Mouse (Mus musculus): ENCODE data around the gene A430078G23Rik. TPM values are rescaled to one million over a fixed set of nuclear protein-coding genes. Genes with fewer than 3 reads are reported as not detected.
A peak's percentile ranks its signal among the peaks of the same experiment; 100 is the strongest.
"Not testable (repeated sequence)": the region's sequence is repeated elsewhere in the genome, so short reads cannot be mapped to it uniquely, and the experiment has no call there.

The A430078G23Rik gene
- 40.1 and 40.4 TPM in 2 replicates for total RNA-seq (2017)

DNA sequence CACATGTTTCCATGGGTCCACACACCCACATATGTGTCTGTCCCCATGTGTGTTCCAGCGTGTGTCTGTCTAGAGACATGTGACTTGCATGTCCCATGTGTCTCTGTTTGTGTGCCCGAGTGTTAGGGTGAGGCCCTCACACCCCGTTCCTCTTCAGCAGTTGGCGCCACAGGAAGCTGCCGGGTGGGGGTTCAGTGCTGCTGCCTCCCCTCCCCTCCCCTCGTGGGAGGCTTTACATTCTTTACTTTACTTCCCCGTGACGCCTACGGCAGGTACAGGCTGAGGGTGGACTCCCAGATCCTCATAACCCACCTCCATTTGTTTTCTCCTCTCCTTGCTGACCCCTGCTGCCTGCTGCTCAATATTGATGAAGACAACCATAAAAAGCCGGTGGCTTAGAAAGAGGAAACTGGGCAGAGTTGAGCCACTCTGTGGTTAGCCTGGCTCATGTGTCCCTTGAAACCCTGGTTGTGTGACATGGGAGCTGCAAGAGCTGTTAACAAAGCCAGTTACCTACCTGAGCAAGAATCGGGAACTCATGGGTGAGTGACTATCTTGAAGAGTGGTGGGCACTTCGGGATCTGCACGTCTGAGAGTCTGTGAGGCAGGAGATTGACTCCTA lies at the start of gene A430078G23Rik:
A430078G23Rik (plus strand) TSS at position 227 of the 622 bp plus-strand sequence.
- ATAC-seq (replicated peaks in 1 of 2; ENCODE audit: insufficient read depth in 1 of 2, low FRiP score in 2 of 2, low TSS enrichment in 1 of 2, low read depth in 1 of 2, poor library complexity in 2 of 2, severe bottlenecking in 2 of 2) = peak; percentile 64 to 66

DNA sequence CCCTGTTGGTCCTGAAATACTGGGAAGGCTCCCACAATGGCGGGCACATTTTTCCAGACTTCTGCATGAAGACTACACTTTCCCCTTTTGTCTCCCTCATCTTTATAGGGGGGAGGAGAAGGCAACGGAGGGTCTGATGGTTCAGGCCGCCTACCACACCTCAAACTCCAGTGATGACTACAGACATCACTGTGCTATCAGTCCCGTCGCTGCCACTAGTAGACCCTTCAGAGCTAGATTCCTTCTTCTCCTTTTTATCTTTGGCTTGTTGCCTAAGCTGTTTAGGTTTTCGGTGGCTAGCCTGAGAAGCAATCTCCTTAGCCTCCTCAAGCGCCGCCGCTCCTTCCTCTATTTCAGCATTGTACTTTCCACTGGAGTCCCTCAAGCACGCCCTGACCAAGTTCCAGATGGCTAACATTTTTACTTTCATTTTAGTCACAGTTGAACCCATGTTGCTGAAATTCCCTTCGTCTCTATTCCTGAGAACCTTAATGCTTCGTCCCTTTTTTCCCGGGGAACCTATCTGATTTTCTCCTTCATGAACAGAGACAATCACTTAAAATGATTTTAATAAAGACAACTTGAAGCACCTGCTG lies 44.9 kb upstream of the A430078G23Rik start:
- ATAC-seq (replicated peaks in 1 of 2; ENCODE audit: insufficient read depth in 1 of 2, low FRiP score in 2 of 2, low TSS enrichment in 1 of 2, low read depth in 1 of 2, poor library complexity in 2 of 2, severe bottlenecking in 2 of 2) = peak; percentile 32 to 58; a peak in 1 of 4 replicates

DNA sequence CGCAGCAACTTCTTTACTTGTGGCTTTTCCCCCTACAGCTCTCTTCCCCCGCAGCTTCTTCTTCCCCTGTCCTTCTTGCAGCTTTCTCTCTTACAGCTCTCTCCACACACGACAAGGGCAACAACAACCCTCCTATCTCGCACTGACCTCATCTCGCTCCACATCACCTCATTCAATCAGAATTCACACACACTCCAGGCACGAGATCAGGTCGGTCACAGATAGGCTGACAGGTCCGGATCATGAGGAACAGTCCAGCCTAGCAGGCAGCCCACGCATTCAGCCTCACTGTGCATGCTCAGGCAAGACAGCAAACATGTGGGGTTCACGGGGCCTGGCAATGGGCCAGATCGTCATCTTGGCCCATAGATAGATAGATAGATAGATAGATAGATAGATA lies 43.6 kb upstream of the A430078G23Rik start:
- no peak for ATAC-seq (replicated peaks in 1 of 2; ENCODE audit: insufficient read depth in 1 of 2, low FRiP score in 2 of 2, low TSS enrichment in 1 of 2, low read depth in 1 of 2, poor library complexity in 2 of 2, severe bottlenecking in 2 of 2)

DNA sequence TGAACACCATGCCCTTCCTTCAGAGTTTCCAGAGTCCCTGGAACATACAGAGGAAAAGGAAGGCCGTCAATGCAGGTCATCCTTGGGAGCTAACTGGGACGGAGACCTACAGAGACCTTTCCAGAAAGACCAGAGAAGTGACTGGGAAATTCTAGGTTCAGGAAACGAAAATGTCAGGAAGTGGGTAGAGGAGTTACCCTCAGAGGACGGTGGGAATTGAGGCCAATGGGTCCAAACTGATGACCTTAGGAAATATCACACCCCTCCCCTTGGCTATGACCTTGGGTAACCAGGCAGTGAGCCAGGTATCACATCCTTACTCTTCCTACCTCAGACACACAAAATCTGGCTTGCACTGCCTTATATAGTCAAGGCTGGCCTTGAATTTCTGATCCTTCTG lies 41.7 kb upstream of the A430078G23Rik start:
- no peak for ATAC-seq (replicated peaks in 1 of 2; ENCODE audit: insufficient read depth in 1 of 2, low FRiP score in 2 of 2, low TSS enrichment in 1 of 2, low read depth in 1 of 2, poor library complexity in 2 of 2, severe bottlenecking in 2 of 2)

DNA sequence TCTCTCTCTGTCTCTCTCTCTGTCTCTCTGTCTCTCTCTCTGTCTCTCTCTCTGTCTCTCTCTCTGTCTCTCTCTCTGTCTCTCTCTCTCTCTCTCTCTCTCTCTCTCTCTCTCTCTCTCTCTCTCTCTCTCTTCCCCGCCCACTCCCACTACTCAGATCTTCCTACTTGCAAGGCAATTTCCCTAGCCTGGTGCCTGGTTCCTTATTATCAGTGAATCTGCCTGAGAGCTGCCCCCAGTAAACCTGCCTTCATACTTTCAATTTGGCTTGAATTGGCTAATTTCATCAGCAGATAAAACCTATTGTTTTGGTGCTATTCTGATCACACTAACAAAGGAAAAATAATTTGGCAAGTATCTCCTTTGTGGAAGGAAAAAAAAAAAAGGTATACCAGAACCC lies 39.8 kb upstream of the A430078G23Rik start:
- ATAC-seq (replicated peaks in 1 of 2; ENCODE audit: insufficient read depth in 1 of 2, low FRiP score in 2 of 2, low TSS enrichment in 1 of 2, low read depth in 1 of 2, poor library complexity in 2 of 2, severe bottlenecking in 2 of 2) = not testable (repeated sequence)

DNA sequence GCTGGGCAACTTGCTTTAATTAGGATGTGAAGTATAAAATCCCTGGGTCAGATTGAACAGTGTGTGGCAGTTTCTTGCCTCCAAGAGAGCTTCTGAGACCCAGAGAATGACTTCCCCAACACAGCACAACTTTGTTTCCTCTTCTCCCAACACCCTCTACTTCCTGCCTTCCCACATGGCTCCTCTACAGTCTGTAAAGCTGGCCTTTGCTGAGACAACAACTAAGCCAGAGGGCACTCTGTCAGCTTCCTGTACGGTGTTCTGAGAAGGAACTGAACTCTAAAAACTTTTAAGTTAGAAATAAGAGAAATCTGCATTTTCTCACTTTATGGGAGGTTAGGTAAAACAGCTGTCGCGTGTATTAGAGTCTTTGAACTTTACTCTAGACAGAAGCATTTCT lies 39.4 kb upstream of the A430078G23Rik start:
- peak; percentile 42 to 75; a peak in 3 of 4 replicates for ATAC-seq (replicated peaks in 1 of 2; ENCODE audit: insufficient read depth in 1 of 2, low FRiP score in 2 of 2, low TSS enrichment in 1 of 2, low read depth in 1 of 2, poor library complexity in 2 of 2, severe bottlenecking in 2 of 2)

DNA sequence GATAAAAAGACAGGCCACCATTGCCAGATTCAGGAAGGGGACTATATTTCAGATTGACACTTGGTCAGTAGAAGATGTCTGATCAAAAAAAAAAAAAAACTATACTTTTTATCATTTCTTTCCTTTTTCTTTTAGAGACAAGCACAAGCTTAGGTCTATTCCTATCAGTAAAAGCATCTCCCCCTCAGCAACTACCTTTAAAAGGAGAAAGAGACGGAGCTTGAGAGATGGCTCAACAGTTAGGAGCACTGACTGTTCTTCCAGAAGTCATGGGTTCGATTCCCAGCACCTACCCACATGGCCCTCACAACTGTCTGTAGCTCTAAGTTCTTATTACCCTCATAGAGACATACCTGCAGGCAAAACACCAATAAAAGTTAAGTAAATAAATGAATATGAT lies 38.9 kb upstream of the A430078G23Rik start:
- no peak for ATAC-seq (replicated peaks in 1 of 2; ENCODE audit: insufficient read depth in 1 of 2, low FRiP score in 2 of 2, low TSS enrichment in 1 of 2, low read depth in 1 of 2, poor library complexity in 2 of 2, severe bottlenecking in 2 of 2)

DNA sequence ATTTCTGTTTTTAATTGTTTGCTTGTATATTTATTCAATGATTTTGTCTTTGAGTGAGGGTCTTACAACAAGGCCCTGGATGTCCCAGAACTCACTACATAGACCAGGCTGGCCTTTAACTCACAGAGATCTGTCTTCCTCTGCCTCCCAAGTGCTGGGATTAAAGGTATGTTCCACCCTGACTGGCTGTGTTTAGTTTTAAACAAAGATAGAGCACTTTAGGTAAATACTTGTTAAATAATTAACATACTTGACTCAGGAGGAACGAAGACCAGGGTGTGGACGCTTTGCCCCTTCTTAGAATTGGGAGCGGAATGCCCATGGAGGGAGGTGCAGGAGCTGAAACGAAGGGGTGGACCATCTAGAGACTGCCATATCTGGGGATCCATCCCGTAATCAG lies 36.6 kb upstream of the A430078G23Rik start:
- ATAC-seq (replicated peaks in 1 of 2; ENCODE audit: insufficient read depth in 1 of 2, low FRiP score in 2 of 2, low TSS enrichment in 1 of 2, low read depth in 1 of 2, poor library complexity in 2 of 2, severe bottlenecking in 2 of 2) = no peak

DNA sequence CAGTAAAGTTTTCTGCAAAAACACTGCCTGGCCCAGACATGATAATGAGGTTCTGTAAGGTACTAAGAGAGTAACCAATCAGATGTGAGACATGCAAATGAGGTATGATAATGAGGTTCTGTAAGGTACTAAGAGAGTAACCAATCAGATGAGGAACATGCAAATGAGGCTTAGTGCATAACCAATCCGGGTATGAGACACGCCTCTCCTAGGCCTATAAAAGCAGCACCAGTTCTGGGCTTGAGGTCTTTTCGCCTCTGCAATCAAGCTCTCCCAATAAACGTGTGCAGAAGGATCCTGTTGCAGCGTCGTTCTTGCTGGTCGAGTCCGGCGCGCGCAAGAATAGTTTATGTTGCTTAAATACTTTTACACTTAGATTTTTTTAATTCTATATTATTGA lies 33.9 kb upstream of the A430078G23Rik start:
- not testable (repeated sequence) for ATAC-seq (replicated peaks in 1 of 2; ENCODE audit: insufficient read depth in 1 of 2, low FRiP score in 2 of 2, low TSS enrichment in 1 of 2, low read depth in 1 of 2, poor library complexity in 2 of 2, severe bottlenecking in 2 of 2)

DNA sequence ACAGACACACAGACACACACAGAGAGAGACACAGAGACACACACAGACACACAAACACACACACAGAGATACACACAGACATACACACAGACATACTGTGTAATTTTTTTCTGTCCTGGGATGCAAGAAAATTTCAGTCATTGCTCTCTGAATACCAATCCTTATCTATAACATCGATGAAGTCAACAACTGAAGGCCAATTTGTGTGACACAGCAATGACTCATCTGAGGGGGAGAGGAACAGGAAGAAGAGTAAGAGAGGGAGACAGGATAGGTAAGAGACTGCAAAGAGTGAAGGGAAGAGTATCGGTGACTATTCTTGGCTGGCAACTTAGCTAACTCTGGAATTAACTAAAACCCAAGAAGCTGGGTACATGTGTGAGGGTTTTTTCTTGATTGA lies 29.0 kb upstream of the A430078G23Rik start:
- no peak for ATAC-seq (replicated peaks in 1 of 2; ENCODE audit: insufficient read depth in 1 of 2, low FRiP score in 2 of 2, low TSS enrichment in 1 of 2, low read depth in 1 of 2, poor library complexity in 2 of 2, severe bottlenecking in 2 of 2)

DNA sequence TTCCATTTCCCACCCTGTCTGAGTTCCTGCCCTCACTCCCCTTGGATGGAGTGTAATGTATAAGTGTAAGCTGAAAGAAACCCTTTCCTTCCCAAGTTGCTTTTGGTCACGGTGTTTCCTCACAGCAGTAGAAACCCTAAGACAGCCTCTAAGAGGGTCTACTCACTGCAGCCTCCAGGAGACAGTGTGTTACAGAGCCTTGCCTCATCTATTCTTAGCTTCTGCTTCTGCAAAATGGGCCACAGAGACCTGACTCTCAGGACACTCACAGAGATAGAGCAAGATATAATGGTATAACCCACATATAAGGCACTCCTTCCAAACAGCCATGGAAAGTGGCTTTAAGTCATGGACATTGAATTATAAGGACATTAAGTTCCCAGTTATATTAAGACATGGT lies 26.2 kb upstream of the A430078G23Rik start:
- ATAC-seq (replicated peaks in 1 of 2; ENCODE audit: insufficient read depth in 1 of 2, low FRiP score in 2 of 2, low TSS enrichment in 1 of 2, low read depth in 1 of 2, poor library complexity in 2 of 2, severe bottlenecking in 2 of 2) = peak; percentile 6 to 23; a peak in 1 of 4 replicates

DNA sequence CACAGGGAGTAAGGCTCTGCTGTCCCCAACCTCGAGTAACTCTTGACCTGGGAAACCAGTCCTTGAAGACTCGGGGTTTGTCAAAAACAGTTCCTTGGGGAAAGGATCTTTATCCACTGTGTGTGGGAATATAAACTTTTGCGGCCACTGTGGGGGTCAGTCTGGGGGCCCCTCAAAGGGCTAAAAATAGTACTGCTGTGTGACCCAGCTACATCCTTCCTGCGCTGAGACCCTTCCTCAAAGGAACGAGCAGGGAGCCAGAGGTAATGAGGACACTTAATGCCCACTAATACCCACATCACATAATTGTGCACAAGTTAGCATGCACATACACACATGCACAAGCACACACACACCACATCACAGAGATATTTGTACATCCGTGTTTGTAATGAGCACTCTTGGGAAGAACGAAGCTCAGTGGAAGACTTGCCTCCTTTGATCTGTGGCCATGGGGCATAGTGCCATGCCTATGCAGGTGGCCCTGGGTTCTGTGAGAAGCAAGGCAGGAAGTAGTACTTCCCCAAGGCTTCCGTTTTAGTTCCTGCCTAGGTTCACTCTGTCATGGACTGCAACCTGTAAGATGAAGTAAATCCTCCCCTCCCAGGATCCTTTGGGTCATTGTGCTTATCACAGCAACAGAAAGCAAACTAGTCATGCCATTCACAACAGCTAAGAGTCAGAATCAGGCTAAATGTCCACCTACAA lies 25.5 kb upstream of the A430078G23Rik start:
- ATAC-seq (replicated peaks in 1 of 2; ENCODE audit: insufficient read depth in 1 of 2, low FRiP score in 2 of 2, low TSS enrichment in 1 of 2, low read depth in 1 of 2, poor library complexity in 2 of 2, severe bottlenecking in 2 of 2) = peak; percentile 82 to 85

DNA sequence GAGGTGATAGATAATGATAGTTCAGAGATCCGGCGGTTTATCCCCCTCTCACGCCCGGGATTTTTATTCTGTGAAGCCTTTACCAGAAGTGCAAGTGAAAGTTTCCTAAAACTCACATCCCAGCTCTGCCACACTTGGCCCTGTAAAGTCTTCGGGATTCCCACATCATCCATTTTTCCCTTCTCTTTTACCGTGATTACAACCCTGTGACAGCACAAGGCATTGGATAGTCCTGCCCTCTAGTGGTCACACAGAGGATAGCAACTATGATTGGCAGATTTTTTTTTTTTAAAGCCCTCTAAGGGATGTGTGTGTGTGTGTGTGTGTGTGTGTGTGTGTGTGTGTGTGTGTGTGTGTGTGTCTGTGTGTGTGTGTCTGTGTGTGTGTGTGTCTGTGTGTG lies 22.6 kb upstream of the A430078G23Rik start:
- ATAC-seq (replicated peaks in 1 of 2; ENCODE audit: insufficient read depth in 1 of 2, low FRiP score in 2 of 2, low TSS enrichment in 1 of 2, low read depth in 1 of 2, poor library complexity in 2 of 2, severe bottlenecking in 2 of 2) = peak in 1 of 2 experiments; percentile 46; a peak in 1 of 4 replicates

DNA sequence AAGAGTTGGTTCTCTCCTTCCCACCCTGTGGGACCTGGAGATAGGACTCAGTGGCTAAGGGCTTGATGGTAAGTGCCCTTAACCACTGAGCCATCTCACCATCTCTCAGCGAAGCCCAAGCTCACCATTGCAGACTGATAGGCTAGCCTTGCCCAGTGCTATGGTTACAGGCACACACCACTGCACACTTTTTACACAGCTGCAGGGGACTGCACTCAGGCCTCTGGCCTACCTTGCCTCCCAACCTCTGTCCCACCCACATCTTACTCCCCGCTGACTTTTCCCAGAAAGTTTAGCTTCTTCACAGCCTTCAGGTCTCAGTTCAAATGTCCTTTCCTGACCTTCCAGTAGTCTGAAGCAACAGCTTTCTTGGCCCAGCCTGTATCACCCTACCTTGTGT lies 21.5 kb upstream of the A430078G23Rik start:
- no peak for ATAC-seq (replicated peaks in 1 of 2; ENCODE audit: insufficient read depth in 1 of 2, low FRiP score in 2 of 2, low TSS enrichment in 1 of 2, low read depth in 1 of 2, poor library complexity in 2 of 2, severe bottlenecking in 2 of 2)

DNA sequence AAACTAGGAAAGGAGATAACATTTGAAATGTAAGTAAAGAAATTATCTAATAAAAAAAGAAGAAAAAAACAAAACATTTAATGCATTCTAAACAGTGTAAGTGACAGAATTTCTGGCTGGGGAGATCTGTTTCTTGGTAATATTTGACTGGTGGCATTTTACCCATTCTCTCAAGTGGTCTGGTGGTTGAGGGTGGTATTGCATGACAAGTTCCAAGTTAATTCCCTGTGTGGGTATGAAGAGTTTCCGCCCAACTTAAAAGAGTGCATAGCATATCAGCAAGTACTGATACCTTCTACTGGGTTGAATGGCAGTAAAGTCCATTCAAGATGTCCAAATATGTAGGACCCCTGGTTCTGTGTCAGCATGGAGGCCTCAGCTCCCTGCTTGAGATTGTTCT lies 17.3 kb upstream of the A430078G23Rik start:
- ATAC-seq (replicated peaks in 1 of 2; ENCODE audit: insufficient read depth in 1 of 2, low FRiP score in 2 of 2, low TSS enrichment in 1 of 2, low read depth in 1 of 2, poor library complexity in 2 of 2, severe bottlenecking in 2 of 2) = 0 out of 4 replicates have a peak, but pooled peaks of 1 of the 2 experiments have one; percentile 41

DNA sequence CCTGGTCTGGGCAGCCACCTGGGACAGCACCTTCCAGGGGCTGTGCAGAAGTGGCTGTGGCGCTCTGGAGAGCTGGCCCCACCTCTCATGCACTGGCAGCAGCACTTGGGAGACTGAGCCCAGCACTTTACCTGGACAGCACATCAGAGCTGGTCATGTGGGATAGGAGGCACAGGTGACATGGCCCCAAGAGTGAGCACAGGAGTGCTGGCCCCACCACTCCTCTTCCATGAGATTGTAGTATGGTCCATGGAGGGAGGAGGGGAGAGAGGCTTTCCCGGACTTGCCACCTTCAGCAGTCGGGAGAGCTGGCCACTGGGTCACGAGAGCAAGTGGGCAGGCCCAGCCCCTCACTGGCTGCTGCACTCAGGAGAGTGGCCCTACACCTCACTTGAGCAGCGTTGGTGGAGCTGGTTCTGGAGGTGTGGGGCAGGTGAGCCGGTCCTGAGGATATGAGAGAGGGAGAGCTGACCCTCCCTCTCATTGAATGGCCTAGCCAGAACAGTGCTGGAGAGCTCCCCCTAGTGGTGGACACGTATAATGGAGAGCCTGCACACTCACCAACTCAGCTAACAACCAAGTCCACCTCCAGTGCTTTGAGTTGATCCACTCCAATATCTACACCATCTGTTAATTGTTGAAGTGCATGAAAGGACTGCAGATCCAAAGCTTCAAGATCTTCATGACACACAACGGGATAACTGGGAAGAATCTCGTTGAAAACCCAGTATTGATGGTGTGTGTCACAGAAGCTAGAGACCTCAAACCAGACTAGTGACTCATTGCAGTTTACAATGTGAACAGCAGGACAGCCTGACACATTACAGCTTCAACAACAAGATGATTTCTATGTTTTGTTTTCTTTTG lies 16.3 kb upstream of the A430078G23Rik start:
- ATAC-seq (replicated peaks in 1 of 2; ENCODE audit: insufficient read depth in 1 of 2, low FRiP score in 2 of 2, low TSS enrichment in 1 of 2, low read depth in 1 of 2, poor library complexity in 2 of 2, severe bottlenecking in 2 of 2) = peak; percentile 78 to 91

DNA sequence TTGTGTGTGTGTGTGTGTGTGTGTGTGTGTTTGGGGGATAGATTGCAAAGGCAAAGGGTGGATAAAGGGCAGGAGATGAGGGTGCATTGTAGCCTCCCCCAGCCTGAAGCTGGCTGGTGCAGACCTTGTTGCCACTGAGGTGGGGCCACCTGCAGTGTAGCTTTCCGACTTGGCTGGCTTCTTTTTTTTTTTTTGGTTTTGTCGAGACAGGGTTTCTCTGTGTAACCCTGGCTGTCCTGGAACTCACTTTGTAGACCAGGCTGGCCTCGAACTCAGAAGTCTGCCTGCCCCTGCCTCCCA lies 15.7 kb upstream of the A430078G23Rik start:
- ATAC-seq (replicated peaks in 1 of 2; ENCODE audit: insufficient read depth in 1 of 2, low FRiP score in 2 of 2, low TSS enrichment in 1 of 2, low read depth in 1 of 2, poor library complexity in 2 of 2, severe bottlenecking in 2 of 2) = not testable (repeated sequence)

DNA sequence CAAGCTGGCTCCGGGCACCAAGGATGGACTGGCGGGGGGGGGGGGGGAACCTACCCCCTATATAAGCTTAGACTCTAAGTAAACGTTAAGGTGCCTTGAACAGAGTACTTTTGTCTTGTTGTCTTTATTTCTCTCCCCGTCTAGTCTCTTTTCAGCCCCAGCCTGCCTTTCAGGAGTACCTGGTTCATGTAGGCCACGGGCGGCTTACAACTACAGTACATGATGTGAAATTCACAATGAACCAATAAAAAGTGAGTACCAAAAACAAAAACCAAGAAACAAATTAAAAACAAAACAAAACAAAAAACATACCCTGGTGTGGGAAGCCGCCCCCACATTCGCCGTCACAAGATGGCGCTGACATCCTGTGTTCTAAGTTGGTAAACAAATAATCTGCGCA lies 15.2 kb upstream of the A430078G23Rik start:
- no peak for ATAC-seq (replicated peaks in 1 of 2; ENCODE audit: insufficient read depth in 1 of 2, low FRiP score in 2 of 2, low TSS enrichment in 1 of 2, low read depth in 1 of 2, poor library complexity in 2 of 2, severe bottlenecking in 2 of 2)
